Mouse (Mus musculus) forebrain, embryonic 16.5 days (tissue): Measurements from ENCODE around the gene Secisbp2. TPM values are rescaled to one million over a fixed set of nuclear protein-coding genes. Genes with fewer than 3 reads are reported as not detected.

Source experiments
- ATAC-seq: fragments of 200-750 bp; cut with Nextera tagmentation; 2 replicates; pipeline ENCODE4 v1.8.0; 2017; ENCODE audit warnings: mild to moderate bottlenecking, moderate library complexity
- H3K27ac ChIP-seq: fragments of 300-500 bp; sonication (generic); 2 replicates; pipeline ENCODE4 v1.5.1; 2014; ENCODE audit warnings: low read length, control low read depth
- H3K27me3 ChIP-seq: fragments of 300-500 bp; sonication (generic); replicated peaks from 2 replicates; pipeline ENCODE4 v1.6.1; 2014; ENCODE audit warnings: low read length; ENCODE audit not compliant: control insufficient read depth, insufficient read depth
- H3K36me3 ChIP-seq: fragments of 300-500 bp; sonication (generic); 2 replicates; pipeline ENCODE4 v1.6.1; 2014; ENCODE audit not compliant: control insufficient read depth, insufficient read depth
- H3K4me1 ChIP-seq: fragments of 300-500 bp; sonication (generic); replicated peaks from 2 replicates; pipeline ENCODE4 v1.6.1; 2014; ENCODE audit warnings: low read length; ENCODE audit not compliant: control insufficient read depth, insufficient read depth
- H3K4me2 ChIP-seq: fragments of 300-500 bp; sonication (generic); 2 replicates; pipeline ENCODE4 v1.6.1; 2014; ENCODE audit warnings: mild to moderate bottlenecking, low read length, control low read depth
- H3K4me3 ChIP-seq: fragments of 300-500 bp; sonication (generic); replicated peaks from 2 replicates; pipeline ENCODE4 v1.5.1; 2014; ENCODE audit warnings: mild to moderate bottlenecking, low read length, control low read depth
- H3K9ac ChIP-seq: fragments of 300-500 bp; sonication (generic); replicated peaks from 2 replicates; pipeline ENCODE4 v1.6.1; 2014; ENCODE audit warnings: low read depth, low read length, control low read depth
- H3K9me3 ChIP-seq: fragments of 300-500 bp; sonication (generic); 2 replicates; pipeline ENCODE4 v1.6.1; 2016; ENCODE audit warnings: low read length; ENCODE audit not compliant: control insufficient read depth
- WGBS: fragments of 180-500 bp; shearing (Covaris S2); extraction: QIAGEN DNeasy Blood & Tissue Kit; methylation state at CpG from one replicate; pipeline ENCODE4 v1.1.7; 2014; 5-methylcytosine and 5-hydroxymethylcytosine counted together
- polyA plus RNA-seq: library from polyadenylated mRNA; unstranded; fragments of >200 nt; fragmentation: Nextera tagmentation; extraction: Ambion mirVana; gene quantifications from 2 replicates; pipeline ENCODE4 v1.2.1, GENCODE M21; 2015

Gene Secisbp2
- polyA plus RNA-seq, 1 experiment from 2014 or later, result 31.2 TPM

DNA sequence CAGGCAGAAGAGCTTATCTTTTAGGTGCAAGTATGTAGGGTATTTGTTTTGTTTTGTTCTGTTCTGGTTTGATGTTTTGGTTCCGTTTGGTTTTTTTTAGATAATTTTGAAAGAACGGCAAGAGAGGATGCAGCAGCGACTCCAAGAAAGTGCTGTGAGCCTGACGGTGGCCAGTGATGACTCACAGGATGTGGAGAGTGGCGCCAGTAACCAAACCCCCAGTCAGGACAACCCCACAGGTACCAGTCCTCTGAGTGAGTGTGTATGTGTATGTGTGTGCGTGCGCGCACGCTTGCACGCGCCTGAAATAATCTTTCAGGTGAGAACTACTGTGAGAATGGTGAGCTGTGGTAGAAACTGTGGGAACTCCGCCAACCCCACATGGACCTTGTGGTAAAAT lies 25.5 kb downstream of the Secisbp2 start:
- Histone ChIP-seq H3K4me1 (no peaks in the 10 kb centered on the region), H3K9me3 (no peaks in the 10 kb centered on the region), H3K27ac (no peak overlapping the region), H3K9ac (no peak overlapping the region), H3K36me3 (peaks cover 45% of the 10 kb centered on the region), H3K4me2 (no peak overlapping the region), H3K4me3 (no peak overlapping the region), H3K27me3 (no peaks in the 10 kb centered on the region)
- no peak for ATAC-seq
- 95% methylated on average over 12 of the region's 12 CpGs for WGBS

GRCm38 (mm10) chr13:51677630-51678185 lies 26.2 kb downstream of the Secisbp2 start:
- WGBS, result 87% methylated on average over 7 of the region's 7 CpGs
- Histone ChIP-seq H3K36me3 (peaks cover 49% of the 10 kb centered on the region), H3K4me2 (no peak overlapping the region)

DNA sequence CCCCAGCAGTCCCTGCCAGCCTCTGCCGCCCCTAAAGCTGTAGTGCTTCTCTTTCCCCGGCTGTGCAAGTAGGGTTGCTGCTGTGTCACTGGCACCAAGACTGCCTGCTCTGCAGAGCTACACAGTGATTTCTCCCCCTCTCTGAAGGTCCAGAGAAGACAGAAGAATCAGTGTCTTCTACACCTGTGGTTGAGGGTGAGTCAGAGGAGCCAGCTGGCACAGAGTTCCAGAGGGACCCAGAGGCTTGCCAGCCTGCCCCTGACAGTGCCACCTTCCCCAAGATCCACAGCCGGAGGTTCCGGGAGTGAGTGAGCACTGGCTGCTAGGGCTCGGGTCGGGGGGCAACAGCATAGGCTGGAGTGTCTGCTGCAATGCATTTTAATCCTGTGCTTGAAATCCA lies 27.2 kb downstream of the Secisbp2 start:
- Histone ChIP-seq H3K9ac (no peak overlapping the region), H3K9me3 (no peaks in the 10 kb centered on the region), H3K4me1 (no peaks in the 10 kb centered on the region), H3K27me3 (no peaks in the 10 kb centered on the region), H3K27ac (no peak overlapping the region), H3K36me3 (peaks cover 57% of the 10 kb centered on the region), H3K4me3 (no peak overlapping the region), H3K4me2 (no peak overlapping the region)
- WGBS, result 95% methylated on average over 6 of the region's 6 CpGs
- ATAC-seq, result no peak

More at GRCm38 (mm10) chr13:51677630-51678185, 26.2 kb downstream of the Secisbp2 start:
- Histone ChIP-seq H3K9ac (no peak overlapping the region), H3K9me3 (no peaks in the 10 kb centered on the region), H3K4me1 (no peaks in the 10 kb centered on the region), H3K27me3 (no peaks in the 10 kb centered on the region), H3K4me3 (no peak overlapping the region), H3K27ac (no peak overlapping the region)
- no peak for ATAC-seq

GRCm38 (mm10) chr13:51679332-51679731 lies 27.8 kb downstream of the Secisbp2 start:
- Histone ChIP-seq H3K9me3 (no peaks in the 10 kb centered on the region), H3K27ac (no peak overlapping the region), H3K9ac (no peak overlapping the region), H3K36me3 (peaks cover 54% of the 10 kb centered on the region), H3K4me3 (no peak overlapping the region), H3K27me3 (no peaks in the 10 kb centered on the region), H3K4me1 (no peaks in the 10 kb centered on the region), H3K4me2 (no peak overlapping the region)
- no peak for ATAC-seq
- 93% methylated on average over 4 of the region's 4 CpGs for WGBS

GRCm38 (mm10) chr13:51681076-51681475 lies 29.6 kb downstream of the Secisbp2 start:
- H3K9me3 ChIP-seq, result no peaks in the 10 kb centered on the region

DNA sequence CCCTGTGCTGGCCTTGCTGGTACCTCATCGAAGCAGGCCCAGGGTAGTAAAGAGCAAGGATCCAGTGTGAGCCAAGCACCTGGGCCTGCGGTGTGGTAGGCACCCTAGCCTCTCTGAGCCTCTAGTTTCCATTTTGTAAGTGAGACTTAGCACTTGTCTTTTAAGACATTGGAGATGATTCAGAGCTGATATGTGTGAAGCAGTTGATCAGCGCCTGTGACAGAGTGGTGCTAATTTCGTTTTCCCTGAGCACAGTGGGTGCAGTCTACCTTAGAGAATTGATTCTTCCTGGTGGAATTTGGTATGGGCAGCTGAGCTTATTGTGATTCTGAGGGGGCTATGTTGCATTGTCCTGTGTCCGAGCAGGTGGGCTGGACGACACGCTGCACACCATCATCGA lies 30.1 kb downstream of the Secisbp2 start:
- H3K4me2 ChIP-seq, result no peak overlapping the region
- H3K4me3 ChIP-seq, result no peak overlapping the region
- H3K9ac ChIP-seq, result no peak overlapping the region
- no peaks in the 10 kb centered on the region for H3K27me3 ChIP-seq
- WGBS, result 93% methylated on average over 8 of the region's 8 CpGs
- no peaks in the 10 kb centered on the region for H3K4me1 ChIP-seq
- no peaks in the 10 kb centered on the region for H3K9me3 ChIP-seq
- ATAC-seq, result no peak
- peaks cover 58% of the 10 kb centered on the region for H3K36me3 ChIP-seq
- H3K27ac ChIP-seq, result no peak overlapping the region

More at GRCm38 (mm10) chr13:51681076-51681475, 29.6 kb downstream of the Secisbp2 start:
- Histone ChIP-seq H3K4me2 (no peak overlapping the region), H3K9ac (no peak overlapping the region), H3K27me3 (no peaks in the 10 kb centered on the region), H3K4me1 (no peaks in the 10 kb centered on the region), H3K36me3 (peaks cover 56% of the 10 kb centered on the region), H3K27ac (no peak overlapping the region), H3K4me3 (no peak overlapping the region)
- WGBS, result 85% methylated on average over 5 of the region's 5 CpGs
- no peak for ATAC-seq

DNA sequence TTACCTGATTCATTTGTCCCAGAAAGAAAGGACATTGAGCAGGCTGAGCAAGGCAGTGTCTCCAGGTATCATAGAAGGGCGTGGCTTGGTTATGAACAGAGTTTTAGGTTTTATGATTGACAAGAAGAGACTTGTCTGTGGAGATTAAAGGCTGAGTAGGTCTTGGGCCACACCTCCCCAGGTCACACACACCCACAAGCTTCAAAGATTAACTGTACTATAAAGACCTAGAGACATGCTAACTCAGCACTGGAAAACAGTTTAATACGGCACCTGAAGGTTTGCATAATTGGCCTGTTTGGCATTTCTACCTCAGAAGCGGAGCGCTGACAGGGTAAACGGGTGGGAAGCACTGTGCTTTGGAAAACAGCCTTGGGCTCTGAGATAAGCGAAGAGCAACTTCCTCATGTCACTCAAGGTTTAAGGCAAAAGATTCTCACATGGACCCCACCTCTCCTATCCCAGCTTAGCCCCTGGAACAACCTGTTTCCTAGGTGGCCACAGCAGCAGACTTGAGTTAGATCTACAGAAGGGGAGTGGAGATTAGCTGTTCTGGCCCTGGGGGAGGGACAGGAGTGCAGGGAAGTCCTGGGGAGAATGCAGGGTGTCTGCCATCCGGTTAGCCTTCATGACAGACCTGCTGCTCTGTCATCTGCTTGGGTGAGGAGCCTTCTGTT lies 33.9 kb downstream of the Secisbp2 start:
- no peak overlapping the region for H3K9ac ChIP-seq
- H3K27ac ChIP-seq, result no peak overlapping the region
- peaks cover 47% of the 10 kb centered on the region for H3K36me3 ChIP-seq
- no peak for ATAC-seq
- WGBS, result 95% methylated on average over 7 of the region's 7 CpGs
- no peak overlapping the region for H3K4me2 ChIP-seq
- no peak overlapping the region for H3K4me3 ChIP-seq
- H3K4me1 ChIP-seq, result no peaks in the 10 kb centered on the region
- H3K27me3 ChIP-seq, result no peaks in the 10 kb centered on the region
- no peaks in the 10 kb centered on the region for H3K9me3 ChIP-seq

- no peaks in the 10 kb centered on the region for H3K9me3 ChIP-seq
- no peak for ATAC-seq
- no peak overlapping the region for H3K4me3 ChIP-seq
- H3K36me3 ChIP-seq, result peaks cover 34% of the 10 kb centered on the region
- H3K4me1 ChIP-seq, result no peaks in the 10 kb centered on the region
- H3K4me2 ChIP-seq, result no peak overlapping the region
- WGBS, result 98% methylated on average over 5 of the region's 5 CpGs
- H3K27me3 ChIP-seq, result no peaks in the 10 kb centered on the region
- H3K27ac ChIP-seq, result no peak overlapping the region
- H3K9ac ChIP-seq, result no peak overlapping the region
These were observed 35.5 kb downstream of the Secisbp2 start for GRCm38 (mm10) chr13:51686966-51687365.

GRCm38 (mm10) chr13:51688688-51689087 lies 37.2 kb downstream of the Secisbp2 start:
- ATAC-seq, result no peak
- peaks cover 21% of the 10 kb centered on the region for H3K36me3 ChIP-seq
- 37% methylated on average over 3 of the region's 3 CpGs for WGBS

More at GRCm38 (mm10) chr13:51688688-51689087, 37.2 kb downstream of the Secisbp2 start:
- no peak overlapping the region for H3K4me2 ChIP-seq
- H3K4me3 ChIP-seq, result no peak overlapping the region
- H3K4me1 ChIP-seq, result no peaks in the 10 kb centered on the region
- no peaks in the 10 kb centered on the region for H3K27me3 ChIP-seq
- H3K27ac ChIP-seq, result no peak overlapping the region
- no peaks in the 10 kb centered on the region for H3K9me3 ChIP-seq
- H3K9ac ChIP-seq, result no peak overlapping the region
